Mouse (Mus musculus) liver, adult 2 months (tissue): ENCODE data around the gene Adar. TPM values are rescaled to one million over a fixed set of nuclear protein-coding genes. Genes with fewer than 3 reads are reported as not detected.
A peak's percentile ranks its signal among the peaks of the same experiment; 100 is the strongest.
"Not testable (repeated sequence)": the region's sequence is repeated elsewhere in the genome, so short reads cannot be mapped to it uniquely, and the experiment has no call there.

Experiments
- DNase-seq: peaks from one replicate; pipeline ENCODE4 v3.0.0-alpha.2; 2011; ENCODE audit warnings: low read depth, low spot score; ENCODE audit errors: extremely low read depth
- H3K27ac ChIP-seq: fragments of 200-500 bp; replicated peaks from 2 replicates; pipeline ENCODE4 v1.5.1; 2012; ENCODE audit warnings: low read depth, mild to moderate bottlenecking, control low read depth, inconsistent platforms, low read length; ENCODE audit not compliant: insufficient read depth
- H3K27me3 ChIP-seq: fragments of 200-500 bp; 2 replicates; pipeline ENCODE4 v1.6.1; 2012; ENCODE audit warnings: mild to moderate bottlenecking, moderate library complexity, low read length, inconsistent platforms; ENCODE audit not compliant: control insufficient read depth, insufficient read depth
- H3K36me3 ChIP-seq: fragments of 200-500 bp; 2 replicates; pipeline ENCODE4 v1.6.1; 2012; ENCODE audit warnings: low read length, inconsistent platforms; ENCODE audit not compliant: control insufficient read depth, insufficient read depth
- H3K4me1 ChIP-seq: fragments of 200-500 bp; 2 replicates; pipeline ENCODE4 v1.6.1; 2011; ENCODE audit warnings: low read length; ENCODE audit not compliant: control insufficient read depth, insufficient read depth
- H3K4me3 ChIP-seq: fragments of 200-500 bp; 2 replicates; pipeline ENCODE4 v1.5.1; 2011; ENCODE audit warnings: low read depth, mild to moderate bottlenecking, control low read depth, low read length, moderate library complexity; ENCODE audit not compliant: insufficient read depth
- H3K79me2 ChIP-seq: fragments of 200-500 bp; 2 replicates; pipeline ENCODE4 v1.6.1; 2012; ENCODE audit warnings: inconsistent platforms, mild to moderate bottlenecking, low read length, moderate library complexity; ENCODE audit not compliant: control insufficient read depth, insufficient read depth
- H3K9ac ChIP-seq: fragments of 200-500 bp; 2 replicates; pipeline ENCODE4 v1.6.1; 2012; ENCODE audit warnings: low read depth, mild to moderate bottlenecking, control low read depth, inconsistent platforms, low read length
- CTCF ChIP-seq: fragments of 200-500 bp; IDR thresholded peaks from 2 replicates; pipeline ENCODE4 v1.5.1; 2011; ENCODE audit warnings: low read depth, low read length, control low read depth
- POLR2A ChIP-seq: fragments of 200-500 bp; IDR thresholded peaks from 2 replicates; pipeline ENCODE4 v1.6.1; 2011; ENCODE audit warnings: low read length, control low read depth; ENCODE audit not compliant: insufficient read depth; ENCODE audit errors: extremely low read depth
- WGBS: fragments of 180-500 bp; shearing (Covaris S2); methylation state at CpG from one replicate; pipeline ENCODE4 v1.1.7; 2018; 5-methylcytosine and 5-hydroxymethylcytosine counted together
- polyA plus RNA-seq: library from polyadenylated mRNA; depleted of rRNA; stranded (reverse); fragments of >200 nt; gene quantifications from 2 replicates; pipeline ENCODE4 v1.2.3, GENCODE M21; 2012
- total RNA-seq: library from RNA; depleted of rRNA; stranded (reverse); fragments of >200 nt; gene quantifications from 2 replicates; pipeline ENCODE4 v1.2.3, GENCODE M21; 2014

Gene Adar
- total and polyA plus RNA-seq, 2 experiments, result 10.3 to 14.4 TPM

DNA sequence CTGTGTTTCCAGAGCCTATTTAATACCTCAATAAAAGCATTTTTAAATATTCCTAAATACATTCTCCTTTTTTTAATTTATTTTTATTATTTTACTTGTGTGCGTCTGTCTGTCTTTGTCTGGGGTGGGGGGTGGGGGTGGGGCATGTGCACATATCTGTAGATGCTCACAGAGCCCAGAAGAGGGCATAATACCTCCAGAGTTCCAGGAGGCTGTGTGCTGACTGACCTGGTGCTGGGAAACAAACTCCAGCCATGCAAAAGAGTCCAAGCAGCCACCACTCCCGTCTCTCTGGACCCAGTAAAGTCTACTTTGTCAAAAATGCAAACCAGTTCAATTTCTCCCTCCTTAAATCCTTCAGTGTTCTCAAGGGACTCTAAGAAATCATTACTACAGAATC lies 79.8 kb downstream of the Adar start:
- Histone ChIP-seq H3K27me3 (no peaks in the 10 kb centered on the region), H3K36me3 (no peaks in the 10 kb centered on the region), H3K79me2 (no peaks in the 10 kb centered on the region), H3K4me1 (no peaks in the 10 kb centered on the region), H3K9ac (no peak overlapping the region), H3K4me3 (no peak overlapping the region), H3K27ac (no peak overlapping the region)
- DNase-seq, result no peak
- TF ChIP-seq POLR2A (no peak), CTCF (peak; percentile 31; the same call in 1 of the 2 replicates)
- WGBS, result 77% methylated on average over 2 of the region's 2 CpGs

DNA sequence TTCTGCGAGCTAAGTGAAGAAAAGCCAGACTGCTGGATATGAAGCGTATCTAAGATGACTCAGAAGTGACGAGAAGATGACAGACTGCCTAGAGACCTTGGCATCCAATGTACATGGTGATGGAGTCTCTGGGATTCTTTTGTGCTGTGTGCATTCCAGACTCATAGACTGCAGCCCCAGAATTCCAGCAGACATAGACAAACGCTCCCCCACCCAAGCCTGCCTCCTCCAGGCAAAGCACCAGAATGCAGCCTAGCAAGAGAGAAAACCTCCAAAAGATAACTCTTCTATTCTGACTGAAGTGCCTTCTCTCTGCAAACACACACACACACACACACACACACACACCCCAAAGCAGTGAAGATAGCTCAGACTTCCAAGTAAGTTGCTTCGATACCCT lies 80.9 kb downstream of the Adar start:
- 73% methylated on average over 5 of the region's 5 CpGs for WGBS
- H3K27me3 ChIP-seq, result no peaks in the 10 kb centered on the region
- TF ChIP-seq CTCF (peak; percentile 21; the same call in 1 of the 2 replicates), POLR2A (no peak)
- H3K9ac ChIP-seq, result no peak overlapping the region
- H3K4me1 ChIP-seq, result no peaks in the 10 kb centered on the region
- H3K79me2 ChIP-seq, result no peaks in the 10 kb centered on the region
- no peak overlapping the region for H3K27ac ChIP-seq
- DNase-seq, result no peak
- no peak overlapping the region for H3K4me3 ChIP-seq
- no peaks in the 10 kb centered on the region for H3K36me3 ChIP-seq

- Histone ChIP-seq H3K27ac (peak overlapping the region; percentile 34; the same call in 1 of the 2 replicates), H3K36me3 (no peaks in the 10 kb centered on the region), H3K4me3 (no peak overlapping the region), H3K9ac (no peak overlapping the region), H3K79me2 (no peaks in the 10 kb centered on the region), H3K4me1 (no peaks in the 10 kb centered on the region), H3K27me3 (no peaks in the 10 kb centered on the region)
- DNase-seq, result peak; percentile 48
- 45% methylated on average over 4 of the region's 4 CpGs for WGBS
- TF ChIP-seq CTCF, result no peak
- TF ChIP-seq POLR2A, result no peak
Observed at GRCm38 (mm10) chr3:89796358-89796757, 81.5 kb downstream of the Adar start.

GRCm38 (mm10) chr3:89798518-89798917 lies 83.7 kb downstream of the Adar start:
- Histone ChIP-seq H3K79me2 (no peaks in the 10 kb centered on the region), H3K36me3 (no peaks in the 10 kb centered on the region), H3K4me3 (no peak overlapping the region), H3K27me3 (no peaks in the 10 kb centered on the region), H3K9ac (no peak overlapping the region), H3K4me1 (no peaks in the 10 kb centered on the region), H3K27ac (no peak overlapping the region)
- DNase-seq, result no peak
- WGBS, result 86% methylated on average over 3 of the region's 3 CpGs
- TF ChIP-seq CTCF (no peak), POLR2A (no peak)

- Histone ChIP-seq H3K27me3 (no peaks in the 10 kb centered on the region), H3K4me1 (no peaks in the 10 kb centered on the region), H3K79me2 (no peaks in the 10 kb centered on the region), H3K4me3 (no peak overlapping the region), H3K9ac (no peak overlapping the region), H3K36me3 (no peaks in the 10 kb centered on the region), H3K27ac (no peak overlapping the region)
- DNase-seq, result no peak
- 51% methylated on average over 13 of the region's 13 CpGs for WGBS
- TF ChIP-seq CTCF, result no peak
- TF ChIP-seq POLR2A, result no peak
Observed at GRCm38 (mm10) chr3:89799476-89799875, 84.7 kb downstream of the Adar start.

GRCm38 (mm10) chr3:89800078-89800477 lies 85.3 kb downstream of the Adar start:
- H3K36me3 ChIP-seq, H3K27ac ChIP-seq, DNase-seq, H3K9ac ChIP-seq, H3K79me2 ChIP-seq, H3K27me3 ChIP-seq, H3K4me3 ChIP-seq, H3K4me1 ChIP-seq: not testable (repeated sequence)
- WGBS, result 84% methylated on average over 3 of the region's 3 CpGs
